Mouse (Mus musculus): ENCODE results near the gene Abcd2. TPM values are rescaled to one million over a fixed set of nuclear protein-coding genes. Genes with fewer than 3 reads are reported as not detected.
A peak's percentile ranks its signal among the peaks of the same experiment; 100 is the strongest.

Gene Abcd2
- polyA plus RNA-seq (2015; fragmentation: Nextera tagmentation; extraction: Ambion mirVana), result 6.9 and 11.1 TPM in 2 replicates

GRCm38 (mm10) chr15:91191412-91192222 lies at the start of gene Abcd2:
TSS of gene Abcd2 (minus strand) at chr15:91191799.
- H3K9me3 ChIP-seq, result no peaks in the 10 kb centered on the region
- H3K27me3 ChIP-seq, result no peaks in the 10 kb centered on the region
- no peaks in the 10 kb centered on the region for H3K36me3 ChIP-seq
- peak within 1 kb of the TSS; percentile 45 for H3K4me3 ChIP-seq
- peak; percentile 94 for ATAC-seq (ENCODE audit: low FRiP score, low read depth)
- peak within 1 kb of the TSS; percentile 78 for H3K27ac ChIP-seq (replicated peaks)
- H3K4me2 ChIP-seq, result peak within 1 kb of the TSS; percentile 82
- H3K9ac ChIP-seq, result peak within 1 kb of the TSS; percentile 50
- peaks cover 18% of the 10 kb centered on the region for H3K4me1 ChIP-seq (replicated peaks)
- under 1% methylated on average over 22 of the region's 22 CpGs for WGBS

GRCm38 (mm10) chr15:91240683-91241335 lies 49.2 kb upstream of the Abcd2 start:
- no peaks in the 10 kb centered on the region for H3K9me3 ChIP-seq
- no peaks in the 10 kb centered on the region for H3K27me3 ChIP-seq
- H3K27ac ChIP-seq (replicated peaks), result no peak overlapping the region
- H3K36me3 ChIP-seq, result no peaks in the 10 kb centered on the region
- 92% methylated on average over 3 of the region's 3 CpGs for WGBS
- H3K9ac ChIP-seq, result no peak overlapping the region
- no peak for ATAC-seq (ENCODE audit: low FRiP score, low read depth)
- H3K4me3 ChIP-seq, result no peak overlapping the region
- no peak overlapping the region for H3K4me2 ChIP-seq
- H3K4me1 ChIP-seq (replicated peaks), result no peaks in the 10 kb centered on the region

- H3K4me1 ChIP-seq (replicated peaks), result no peaks in the 10 kb centered on the region
- H3K9ac ChIP-seq, result no peak overlapping the region
- H3K4me3 ChIP-seq, result no peak overlapping the region
- H3K27me3 ChIP-seq, result no peaks in the 10 kb centered on the region
- no peaks in the 10 kb centered on the region for H3K36me3 ChIP-seq
- no peak overlapping the region for H3K4me2 ChIP-seq
- ATAC-seq (ENCODE audit: low FRiP score, low read depth), result no peak
- no peak overlapping the region for H3K27ac ChIP-seq (replicated peaks)
- H3K9me3 ChIP-seq, result no peaks in the 10 kb centered on the region
- WGBS, result 83% methylated on average over 5 of the region's 5 CpGs
Measured at GRCm38 (mm10) chr15:91237294-91237693, 45.7 kb upstream of the Abcd2 start.

- H3K9ac ChIP-seq, result no peak overlapping the region
- H3K9me3 ChIP-seq, result no peaks in the 10 kb centered on the region
- no peaks in the 10 kb centered on the region for H3K27me3 ChIP-seq
- no peaks in the 10 kb centered on the region for H3K4me1 ChIP-seq (replicated peaks)
- H3K4me3 ChIP-seq, result no peak overlapping the region
- 94% methylated on average over 5 of the region's 5 CpGs for WGBS
- no peak for ATAC-seq (ENCODE audit: low FRiP score, low read depth)
- H3K4me2 ChIP-seq, result no peak overlapping the region
- no peaks in the 10 kb centered on the region for H3K36me3 ChIP-seq
- H3K27ac ChIP-seq (replicated peaks), result no peak overlapping the region
Measured at GRCm38 (mm10) chr15:91206518-91206917, 14.9 kb upstream of the Abcd2 start.

- H3K9ac ChIP-seq, result no peak overlapping the region
- no peak overlapping the region for H3K4me2 ChIP-seq
- WGBS, result 71% methylated on average over 3 of the region's 3 CpGs
- no peak for ATAC-seq (ENCODE audit: low FRiP score, low read depth)
- no peaks in the 10 kb centered on the region for H3K36me3 ChIP-seq
- no peaks in the 10 kb centered on the region for H3K9me3 ChIP-seq
- no peaks in the 10 kb centered on the region for H3K27me3 ChIP-seq
- no peak overlapping the region for H3K4me3 ChIP-seq
- no peaks in the 10 kb centered on the region for H3K4me1 ChIP-seq (replicated peaks)
- H3K27ac ChIP-seq (replicated peaks), result no peak overlapping the region
Measured at GRCm38 (mm10) chr15:91203521-91203920, 11.9 kb upstream of the Abcd2 start.

GRCm38 (mm10) chr15:91202486-91202885 lies 10.9 kb upstream of the Abcd2 start:
- Histone ChIP-seq H3K36me3 (no peaks in the 10 kb centered on the region), H3K27ac (replicated peaks) (no peak overlapping the region), H3K4me1 (replicated peaks) (no peaks in the 10 kb centered on the region), H3K9ac (no peak overlapping the region), H3K27me3 (no peaks in the 10 kb centered on the region), H3K4me2 (no peak overlapping the region), H3K4me3 (no peak overlapping the region), H3K9me3 (no peaks in the 10 kb centered on the region)
- ATAC-seq (ENCODE audit: low FRiP score, low read depth), result no peak
- WGBS, result 88% methylated on average over 1 of the region's 1 CpGs

- Histone ChIP-seq H3K36me3 (no peaks in the 10 kb centered on the region), H3K27ac (replicated peaks) (no peak overlapping the region), H3K4me2 (no peak overlapping the region), H3K4me1 (replicated peaks) (no peaks in the 10 kb centered on the region), H3K9me3 (no peaks in the 10 kb centered on the region), H3K27me3 (no peaks in the 10 kb centered on the region), H3K9ac (no peak overlapping the region), H3K4me3 (no peak overlapping the region)
- 95% methylated on average over 1 of the region's 1 CpGs for WGBS
- no peak for ATAC-seq (ENCODE audit: low FRiP score, low read depth)
Measured at GRCm38 (mm10) chr15:91200833-91201232, 9.2 kb upstream of the Abcd2 start.

GRCm38 (mm10) chr15:91199256-91199905 lies 7.8 kb upstream of the Abcd2 start, which contains the start of gene CN725425:
TSS of gene CN725425 (plus strand) at chr15:91199494.
- H3K9me3 ChIP-seq, result no peaks in the 10 kb centered on the region
- H3K4me3 ChIP-seq, result no peak within 1 kb of the TSS
- ATAC-seq (ENCODE audit: low FRiP score, low read depth), result no peak
- no peak within 1 kb of the TSS for H3K4me2 ChIP-seq
- H3K4me1 ChIP-seq (replicated peaks), result no peaks in the 10 kb centered on the region
- no peaks in the 10 kb centered on the region for H3K27me3 ChIP-seq
- H3K27ac ChIP-seq (replicated peaks), result no peak within 1 kb of the TSS
- 92% methylated on average over 30 of the region's 30 CpGs for WGBS
- no peak within 1 kb of the TSS for H3K9ac ChIP-seq
- no peaks in the 10 kb centered on the region for H3K36me3 ChIP-seq

- H3K27ac ChIP-seq (replicated peaks), result peak overlapping the region; percentile 78
- no peaks in the 10 kb centered on the region for H3K27me3 ChIP-seq
- WGBS, result 12% methylated on average over 7 of the region's 7 CpGs
- H3K36me3 ChIP-seq, result no peaks in the 10 kb centered on the region
- H3K4me2 ChIP-seq, result peak overlapping the region; percentile 82
- H3K4me1 ChIP-seq (replicated peaks), result peaks cover 18% of the 10 kb centered on the region
- peak overlapping the region; percentile 45 for H3K4me3 ChIP-seq
- H3K9ac ChIP-seq, result peak overlapping the region; percentile 50
- ATAC-seq (ENCODE audit: low FRiP score, low read depth), result peak; percentile 33
- no peaks in the 10 kb centered on the region for H3K9me3 ChIP-seq
Measured at GRCm38 (mm10) chr15:91192223-91192598, 612 bp upstream of the Abcd2 start.

GRCm38 (mm10) chr15:91190519-91191207 lies 936 bp downstream of the Abcd2 start:
- ATAC-seq (ENCODE audit: low FRiP score, low read depth), result no peak
- peak overlapping the region; percentile 78; the same call in 1 of the 2 replicates for H3K27ac ChIP-seq (replicated peaks)

GRCm38 (mm10) chr15:91190026-91190425 lies 1.6 kb downstream of the Abcd2 start:
- no peak for ATAC-seq (ENCODE audit: low FRiP score, low read depth)
- no peak overlapping the region for H3K27ac ChIP-seq (replicated peaks)

More at GRCm38 (mm10) chr15:91190519-91191207, 936 bp downstream of the Abcd2 start:
- H3K4me2 ChIP-seq, result peak overlapping the region; percentile 82
- H3K4me3 ChIP-seq, result peak overlapping the region; percentile 45
- no peaks in the 10 kb centered on the region for H3K9me3 ChIP-seq
- H3K27me3 ChIP-seq, result no peaks in the 10 kb centered on the region
- H3K9ac ChIP-seq, result peak overlapping the region; percentile 50
- H3K4me1 ChIP-seq (replicated peaks), result peaks cover 18% of the 10 kb centered on the region
- no peaks in the 10 kb centered on the region for H3K36me3 ChIP-seq
- 24% methylated on average over 17 of the region's 17 CpGs for WGBS

More at GRCm38 (mm10) chr15:91190026-91190425, 1.6 kb downstream of the Abcd2 start:
- peak overlapping the region; percentile 50; the same call in 1 of the 2 replicates for H3K9ac ChIP-seq
- WGBS, result 15% methylated on average over 4 of the region's 4 CpGs
- peaks cover 18% of the 10 kb centered on the region for H3K4me1 ChIP-seq (replicated peaks)
- no peaks in the 10 kb centered on the region for H3K9me3 ChIP-seq
- no peaks in the 10 kb centered on the region for H3K36me3 ChIP-seq
- H3K4me2 ChIP-seq, result peak overlapping the region; percentile 82
- peak overlapping the region; percentile 45 for H3K4me3 ChIP-seq
- H3K27me3 ChIP-seq, result no peaks in the 10 kb centered on the region

Measured in hindbrain, embryonic 15.5 days (tissue).